Mouse (Mus musculus): Measurements from ENCODE around the gene Hoxa6.
A peak's percentile ranks its signal among the peaks of the same experiment; 100 is the strongest.

Gene Hoxa6

DNA sequence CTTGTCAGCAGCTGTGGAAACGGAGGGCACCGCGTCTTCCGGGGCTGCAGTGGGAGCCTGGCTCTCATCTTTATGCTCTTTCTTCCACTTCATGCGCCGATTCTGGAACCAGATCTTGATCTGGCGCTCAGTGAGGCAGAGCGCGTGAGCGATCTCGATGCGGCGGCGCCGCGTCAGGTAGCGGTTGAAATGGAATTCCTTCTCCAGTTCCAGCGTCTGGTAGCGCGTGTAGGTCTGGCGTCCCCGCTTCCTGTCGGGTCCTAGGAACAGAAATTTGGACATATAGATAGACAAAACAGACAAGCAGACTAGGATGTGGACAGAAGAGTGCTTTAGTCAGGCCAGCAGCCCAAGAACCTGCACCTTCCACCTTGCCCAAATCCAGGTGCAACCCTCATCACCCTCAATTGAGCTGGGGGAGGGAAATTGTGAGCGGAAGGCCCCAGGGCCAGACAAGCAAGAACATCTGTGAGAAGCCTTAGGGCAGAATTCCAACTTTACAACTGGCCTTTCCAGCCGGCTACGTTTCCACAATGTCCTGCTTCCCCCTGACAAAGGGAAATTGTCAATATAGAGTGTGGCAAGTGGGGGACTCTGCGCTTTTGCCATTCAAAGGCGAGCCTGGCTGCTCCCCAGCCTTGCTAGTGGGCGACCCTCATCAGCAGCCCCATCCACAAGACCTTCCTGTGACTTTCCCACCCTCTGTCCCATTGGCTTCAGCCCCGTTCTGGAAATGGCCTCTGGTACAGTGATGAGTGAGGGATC lies 7.4 kb upstream of the Hoxa6 start:
- DNase-seq (ENCODE audit: low spot score in 2 of 2): no peak

DNA sequence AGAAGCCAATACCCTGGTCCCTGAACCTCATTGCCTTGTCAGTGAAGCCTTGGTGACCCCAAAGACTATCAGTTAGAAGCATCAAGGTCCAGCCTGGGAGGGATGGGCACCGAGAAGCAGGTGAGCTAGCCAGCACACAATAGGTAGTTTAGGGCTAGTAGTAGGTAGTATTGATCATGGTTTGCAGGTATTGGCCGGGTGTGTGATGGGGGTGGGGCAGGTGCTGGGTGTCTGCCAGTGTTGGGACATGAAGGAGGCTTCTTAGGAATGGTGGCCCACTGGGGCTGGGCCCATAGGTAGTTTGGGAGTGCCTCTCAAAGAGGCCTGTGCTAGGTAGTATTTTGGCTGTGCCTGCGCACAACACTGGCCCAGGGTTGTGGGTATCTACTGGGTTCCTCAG lies 6.5 kb upstream of the Hoxa6 start:
- no peak for DNase-seq (ENCODE audit: low spot score in 2 of 2)

DNA sequence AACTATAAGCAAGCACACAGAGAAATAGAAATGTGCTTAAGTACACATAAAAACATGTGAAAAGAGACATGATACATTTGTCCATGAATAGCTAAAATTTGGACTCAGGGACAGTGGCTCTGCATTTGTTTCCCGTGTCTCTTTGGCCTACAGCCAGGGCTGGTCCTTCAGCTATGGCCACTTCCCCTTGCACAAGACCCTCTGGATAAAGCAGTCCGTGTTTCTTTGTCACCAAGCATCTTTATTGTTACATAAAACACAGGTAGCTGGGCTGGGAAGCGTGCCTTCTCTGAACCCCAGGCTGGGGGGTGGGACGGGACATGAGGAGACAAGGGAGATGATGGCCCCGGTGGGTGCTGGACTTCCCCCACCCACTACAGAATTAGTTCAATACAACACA lies 5.7 kb upstream of the Hoxa6 start:
- DNase-seq (ENCODE audit: low spot score in 2 of 2): no peak

DNA sequence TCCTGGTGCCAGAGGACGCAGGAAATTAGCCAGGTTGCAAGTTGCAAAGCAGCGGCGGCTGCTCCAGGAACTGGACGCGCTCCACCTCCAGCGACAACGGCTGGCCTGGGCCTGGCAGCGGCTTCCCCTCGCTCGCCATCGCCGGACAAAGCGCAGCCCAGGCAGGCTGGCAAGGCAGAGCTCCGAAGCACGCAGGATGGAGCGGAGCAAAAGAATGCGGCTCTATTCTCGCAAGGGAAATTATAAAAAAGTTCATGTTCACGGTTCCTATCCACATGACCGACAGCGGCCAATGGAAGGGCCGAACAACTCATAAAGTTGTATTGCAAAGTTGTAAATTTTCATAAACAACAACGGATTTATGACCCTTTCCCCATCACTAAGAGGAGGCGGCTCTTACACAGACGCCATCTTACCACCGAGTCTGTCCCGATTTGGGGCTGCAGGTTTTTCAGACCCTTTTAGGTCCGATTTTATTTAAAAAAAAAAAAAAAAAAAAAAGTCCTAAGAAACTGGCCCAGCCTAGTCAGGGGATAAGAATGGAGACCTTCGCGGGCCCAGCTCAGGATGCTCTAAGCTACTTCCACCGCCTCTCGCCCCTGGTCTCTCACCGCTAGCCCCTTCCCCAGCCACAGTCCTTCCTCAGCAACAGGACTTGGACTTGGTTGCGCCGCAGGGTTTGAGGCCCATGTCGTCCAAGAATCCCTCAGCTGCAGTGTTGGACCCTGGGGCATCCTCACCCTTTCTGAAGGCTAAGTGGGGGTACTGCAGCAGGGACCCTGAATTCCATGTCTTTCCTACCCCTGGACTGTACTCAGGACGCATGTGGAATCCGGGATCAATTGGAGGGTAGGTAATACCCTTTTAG lies 4.8 kb upstream of the Hoxa6 start, which contains the start of the genes Hoxa3 and Gm28308:
TSS of gene Hoxa3 (minus strand) at position 218 of the 868 bp plus-strand sequence.
TSS of gene Gm28308 (minus strand) at position 221 of the 868 bp plus-strand sequence.
- no peak for DNase-seq (ENCODE audit: low spot score in 2 of 2)

DNA sequence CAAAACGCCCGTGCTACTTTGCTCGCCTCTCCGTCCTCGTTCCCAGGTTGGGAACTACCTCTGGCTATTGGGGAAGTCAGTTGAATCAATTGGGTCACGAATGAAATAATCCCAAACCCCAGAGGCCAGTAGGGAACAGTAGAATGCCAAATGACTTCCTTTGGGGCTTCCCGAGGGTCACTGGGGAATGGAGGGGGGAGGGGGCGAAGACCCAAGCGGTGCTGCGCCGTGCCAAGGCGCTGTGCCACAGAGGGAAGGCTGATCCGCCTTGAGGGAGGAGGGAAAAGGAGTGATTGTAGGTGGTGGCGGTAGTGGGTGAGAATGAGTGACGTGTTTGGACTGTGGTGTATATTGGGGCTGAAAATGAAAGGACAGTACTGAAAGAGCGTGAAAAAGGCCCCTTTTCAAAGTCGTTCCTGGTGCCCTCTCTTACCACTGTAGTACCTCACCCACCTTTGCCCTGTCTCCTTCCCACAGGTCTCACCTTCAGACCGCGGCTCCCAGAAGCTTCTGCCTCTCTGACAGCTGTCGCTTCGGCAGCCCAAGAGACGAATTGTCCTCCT lies 4.1 kb upstream of the Hoxa6 start:
- DNase-seq (ENCODE audit: low spot score in 2 of 2): no peak

DNA sequence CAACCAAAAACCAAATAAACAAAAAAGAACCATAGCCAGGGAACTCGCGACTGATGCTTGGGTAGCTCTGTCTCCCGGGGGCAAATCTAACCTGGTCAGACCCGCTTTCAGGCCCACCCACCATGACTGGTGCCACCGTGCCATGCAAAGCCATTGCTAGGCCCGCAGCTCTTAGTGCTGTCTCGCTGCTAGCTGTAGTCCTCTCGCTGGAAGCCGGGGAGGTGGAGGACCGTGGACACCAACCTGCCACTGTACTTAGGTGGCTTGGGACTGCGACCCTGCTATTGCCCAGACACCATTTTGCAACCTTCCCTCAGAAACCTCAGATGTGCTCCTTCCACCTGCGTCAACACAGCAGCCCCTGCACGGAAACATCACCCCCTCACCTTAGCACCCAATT lies 3.4 kb upstream of the Hoxa6 start:
- DNase-seq (ENCODE audit: low spot score in 2 of 2): no peak

DNA sequence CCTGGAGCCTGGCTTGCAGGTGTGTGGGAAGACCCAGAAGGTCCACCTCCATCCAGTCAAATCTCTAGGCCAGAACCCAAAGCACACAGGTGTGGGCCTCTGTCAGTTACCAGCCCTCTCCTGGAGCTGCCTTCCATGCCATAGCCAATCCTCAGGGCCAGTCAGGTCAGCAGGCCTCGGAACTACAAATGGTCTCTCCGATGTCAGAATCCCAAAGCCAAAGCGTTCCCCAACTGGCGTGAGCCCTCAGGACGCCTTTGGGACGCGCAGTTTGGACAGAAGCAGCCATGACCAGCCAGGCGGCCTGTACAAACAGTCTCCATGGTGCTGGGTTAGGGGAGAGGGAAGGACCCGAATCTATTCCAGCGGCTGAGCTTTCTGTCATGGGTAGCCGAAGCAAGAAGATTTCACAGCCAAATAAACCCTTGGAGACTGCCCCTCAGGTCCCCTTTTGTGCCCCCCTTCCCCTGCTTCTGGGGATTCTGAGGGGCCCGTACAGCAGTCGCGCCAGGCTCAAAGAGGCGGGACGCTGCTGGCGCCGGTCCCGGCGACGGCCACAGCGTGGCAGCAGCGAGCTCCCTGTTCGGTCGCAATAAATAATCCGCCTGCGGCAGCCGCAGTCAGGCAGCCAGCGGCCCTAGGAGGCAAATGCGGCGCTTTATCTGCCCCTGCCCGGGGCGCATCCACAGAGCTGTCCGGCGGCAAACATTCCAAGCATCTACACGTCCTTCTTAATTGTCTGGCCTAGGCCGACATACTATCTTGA lies 2.8 kb upstream of the Hoxa6 start:
- DNase-seq (ENCODE audit: low spot score in 2 of 2): peak; percentile 33 to 58

DNA sequence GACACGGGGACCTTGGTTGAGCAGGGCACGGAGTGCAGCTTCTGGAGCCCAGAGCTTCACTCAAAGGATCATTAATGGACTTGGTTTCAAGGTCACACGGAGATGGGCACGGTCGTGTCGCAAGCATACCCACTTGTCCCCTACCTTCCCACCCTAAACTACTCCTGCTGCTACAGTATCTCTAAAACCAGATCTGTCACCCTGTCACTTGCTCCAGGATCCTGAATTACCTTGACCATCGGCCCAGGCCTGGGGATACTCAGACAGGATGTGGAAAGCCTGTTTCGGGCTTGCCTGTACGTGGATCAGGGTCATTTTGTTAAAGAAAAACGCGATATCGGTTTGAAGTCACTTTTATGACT lies 1.1 kb upstream of the Hoxa6 start:
- DNase-seq (ENCODE audit: low spot score in 2 of 2): no peak

DNA sequence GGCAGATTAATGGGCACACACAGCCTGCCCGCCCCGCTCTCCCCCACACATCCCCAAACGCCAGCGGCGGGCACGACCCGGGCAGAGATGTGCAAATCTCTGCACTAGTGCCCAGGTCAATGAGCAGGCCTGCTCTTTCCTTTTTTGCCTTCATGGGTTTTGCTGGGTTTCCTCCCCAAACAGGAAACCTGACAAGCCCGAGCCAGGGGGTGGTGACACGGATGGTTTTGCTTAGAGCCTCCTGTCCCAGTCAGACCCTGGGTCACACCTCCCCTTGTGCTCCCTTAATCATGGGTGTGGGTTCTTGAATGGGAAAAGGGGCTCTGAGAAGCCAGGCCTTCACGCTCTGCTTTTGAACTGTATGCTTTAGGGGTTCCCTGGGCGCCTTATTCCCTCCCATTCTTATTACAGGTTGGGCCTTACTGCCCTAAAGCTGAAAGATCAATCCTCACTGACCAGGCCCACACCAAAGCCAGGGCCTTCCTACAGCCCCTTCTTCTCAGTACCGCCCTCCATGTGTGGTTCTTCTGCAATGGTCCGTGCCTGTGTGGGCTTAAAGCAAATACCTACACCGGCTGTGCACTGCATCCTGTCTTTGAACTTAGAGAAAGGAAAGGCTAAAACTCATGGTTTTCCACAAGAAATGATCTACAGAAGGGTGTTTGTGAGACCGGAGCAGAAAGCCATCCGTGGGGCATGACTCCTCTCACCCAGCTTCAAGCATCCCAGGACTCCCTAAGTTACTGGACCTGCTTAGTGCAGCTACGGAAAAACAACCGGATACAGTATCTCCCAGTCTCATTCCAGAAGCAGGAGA lies 554 bp upstream of the Hoxa6 start:
- no peak for DNase-seq (ENCODE audit: low spot score in 2 of 2)

DNA sequence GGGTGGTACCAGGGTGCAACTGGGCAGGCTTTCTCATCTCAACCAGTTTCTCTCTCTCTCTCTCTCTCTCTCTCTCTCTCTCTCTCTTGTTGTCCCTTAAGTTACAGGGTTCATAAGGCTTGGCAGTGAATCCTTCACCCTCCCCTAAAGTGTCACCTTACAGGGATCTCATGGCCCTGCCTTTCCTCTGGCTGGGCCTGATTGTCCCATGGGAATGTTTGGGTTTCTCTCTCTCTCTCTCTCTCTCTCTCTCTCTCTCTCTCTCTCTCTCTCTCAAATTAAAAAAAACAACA lies 892 bp downstream of the Hoxa6 start:
- no peak for DNase-seq (ENCODE audit: low spot score in 2 of 2)

DNA sequence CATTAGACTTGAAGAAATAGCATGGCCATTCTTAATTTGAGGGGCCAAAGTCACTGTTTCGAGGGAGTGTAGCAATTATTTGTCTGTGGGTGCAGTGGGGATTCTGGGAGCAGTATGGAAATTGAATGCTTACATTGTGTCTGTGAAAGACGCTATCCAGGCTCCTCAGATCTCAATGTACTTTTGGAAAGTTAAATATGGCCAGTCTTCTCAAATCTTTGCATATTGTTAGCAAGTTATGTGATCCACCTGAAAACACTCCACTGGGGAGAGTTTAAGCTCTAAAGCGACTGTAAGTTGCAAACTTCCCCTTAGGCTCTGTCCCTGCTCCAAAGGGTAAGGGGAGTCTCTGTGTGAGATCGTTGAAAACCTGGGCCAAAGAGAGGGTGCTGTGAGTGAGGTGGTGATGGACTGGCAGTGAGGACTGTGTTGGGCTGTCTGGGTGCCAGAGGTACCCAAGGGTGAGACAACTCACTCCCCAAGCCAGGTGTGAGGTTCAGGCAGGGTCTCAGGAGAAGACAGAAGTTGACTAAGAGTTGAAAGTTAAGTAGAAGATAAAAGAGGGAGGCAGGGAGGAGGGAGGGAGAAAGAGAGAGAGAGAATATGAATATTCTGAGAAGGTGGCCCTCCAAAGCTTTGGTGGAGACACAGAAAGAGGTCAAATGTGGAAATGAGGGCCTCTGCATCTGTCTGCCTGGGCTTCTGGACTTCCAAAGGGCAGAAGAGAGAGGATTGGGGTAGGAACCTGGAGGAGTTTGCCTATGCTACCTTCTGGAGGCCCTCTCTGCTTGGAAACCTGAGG lies 1.4 kb downstream of the Hoxa6 start:
- no peak for DNase-seq (ENCODE audit: low spot score in 2 of 2)

DNA sequence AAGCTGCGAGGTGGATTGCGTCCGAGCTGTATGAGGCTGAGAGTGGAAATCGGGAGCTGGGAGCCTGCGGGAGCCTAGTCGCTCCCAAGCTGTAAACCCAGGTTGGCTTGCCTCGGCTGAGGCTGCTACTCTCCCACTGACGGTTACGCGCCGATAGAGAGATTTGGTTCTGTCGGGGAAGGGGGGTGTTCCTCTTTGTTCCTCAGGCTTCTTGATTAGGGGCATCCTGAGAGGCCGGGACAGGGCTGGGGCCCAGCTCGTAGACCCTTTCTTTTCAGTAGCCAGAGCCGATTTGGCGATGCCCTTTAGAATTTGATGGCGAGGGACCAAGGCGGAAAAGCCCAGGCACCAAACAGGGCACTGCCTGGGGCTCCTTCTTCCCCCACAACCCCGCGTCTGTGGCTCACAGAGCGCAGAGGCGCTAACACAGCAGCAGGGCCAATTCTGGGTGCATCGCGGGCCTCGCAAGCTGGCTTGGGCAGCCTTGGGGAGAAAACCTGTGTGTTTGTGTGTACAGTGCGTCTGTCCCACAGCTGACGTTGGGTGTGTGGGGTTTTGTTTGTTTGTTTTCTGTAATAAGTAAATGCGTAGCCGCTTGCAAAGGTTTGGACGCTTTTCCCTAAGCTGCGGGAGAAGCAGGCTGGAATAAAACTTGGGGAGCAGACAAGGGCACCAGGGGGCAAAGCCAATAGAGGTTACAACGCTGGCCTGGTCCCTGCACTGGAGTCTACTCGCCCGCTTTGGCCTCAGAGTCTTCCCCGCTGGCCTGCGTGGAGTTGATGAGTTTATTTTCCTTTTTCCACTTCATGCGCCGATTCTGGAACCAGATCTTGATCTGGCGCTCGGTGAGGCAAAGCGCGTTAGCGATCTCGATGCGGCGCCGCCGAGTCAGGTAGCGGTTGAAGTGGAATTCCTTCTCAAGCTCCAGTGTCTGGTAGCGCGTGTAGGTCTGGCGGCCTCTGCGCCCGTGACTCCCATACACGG lies 2.6 kb downstream of the Hoxa6 start:
- DNase-seq (ENCODE audit: low spot score in 2 of 2): no peak

DNA sequence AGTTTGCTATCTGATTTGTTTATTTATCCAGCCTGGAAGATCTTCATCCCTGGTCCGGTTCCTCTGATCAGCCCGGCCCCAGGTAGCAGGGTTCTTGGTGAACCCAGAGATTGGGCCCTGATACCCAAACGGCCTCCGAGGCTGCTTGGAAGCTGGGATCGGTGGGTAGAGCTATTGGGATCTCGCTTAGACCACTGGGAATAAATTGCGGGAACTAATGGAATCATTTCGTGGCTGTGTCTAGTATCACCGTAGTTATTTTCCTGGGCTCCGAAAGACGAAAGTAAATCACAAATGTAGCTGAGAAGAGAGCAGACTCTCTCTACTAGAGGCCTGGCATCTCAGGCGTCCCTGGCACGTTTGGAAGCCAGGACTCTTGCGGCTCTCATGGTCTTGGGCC lies 3.3 kb downstream of the Hoxa6 start:
- DNase-seq (ENCODE audit: low spot score in 2 of 2): no peak

DNA sequence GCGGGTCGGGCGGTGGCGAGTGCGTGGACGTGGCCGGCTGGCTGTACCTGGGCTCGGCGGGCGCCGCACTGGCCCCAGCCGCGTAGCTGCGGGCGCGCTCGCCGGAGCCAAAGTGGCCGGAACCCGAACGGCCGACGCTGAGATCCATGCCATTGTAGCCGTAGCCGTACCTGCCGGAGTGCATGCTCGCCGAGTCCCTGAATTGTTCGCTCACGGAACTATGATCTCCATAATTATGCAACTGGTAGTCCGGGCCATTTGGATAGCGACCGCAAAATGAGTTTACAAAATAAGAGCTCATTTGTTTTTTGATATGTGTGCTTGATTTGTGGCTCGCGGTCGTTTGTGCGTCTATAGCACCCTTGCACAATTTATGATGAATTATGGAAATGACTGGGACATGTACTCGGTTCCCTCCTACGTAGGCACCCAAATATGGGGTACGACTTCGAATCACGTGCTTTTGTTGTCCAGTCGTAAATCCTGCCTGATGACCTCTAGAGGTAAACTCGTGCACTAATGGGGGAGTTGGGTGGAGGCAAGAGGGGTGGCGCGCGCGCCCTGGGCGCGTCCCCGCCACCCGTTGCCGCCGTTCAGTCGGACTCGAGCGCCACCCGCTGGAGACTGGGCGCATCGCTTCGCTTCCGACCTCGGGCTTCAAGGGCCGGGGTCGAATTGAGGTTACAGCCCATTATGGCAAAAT lies 4.3 kb downstream of the Hoxa6 start, which contains the start of gene Hoxa5:
TSS of gene Hoxa5 (minus strand) at position 538 of the 703 bp plus-strand sequence.
- DNase-seq (ENCODE audit: low spot score in 2 of 2): peak; percentile 50 to 66

DNA sequence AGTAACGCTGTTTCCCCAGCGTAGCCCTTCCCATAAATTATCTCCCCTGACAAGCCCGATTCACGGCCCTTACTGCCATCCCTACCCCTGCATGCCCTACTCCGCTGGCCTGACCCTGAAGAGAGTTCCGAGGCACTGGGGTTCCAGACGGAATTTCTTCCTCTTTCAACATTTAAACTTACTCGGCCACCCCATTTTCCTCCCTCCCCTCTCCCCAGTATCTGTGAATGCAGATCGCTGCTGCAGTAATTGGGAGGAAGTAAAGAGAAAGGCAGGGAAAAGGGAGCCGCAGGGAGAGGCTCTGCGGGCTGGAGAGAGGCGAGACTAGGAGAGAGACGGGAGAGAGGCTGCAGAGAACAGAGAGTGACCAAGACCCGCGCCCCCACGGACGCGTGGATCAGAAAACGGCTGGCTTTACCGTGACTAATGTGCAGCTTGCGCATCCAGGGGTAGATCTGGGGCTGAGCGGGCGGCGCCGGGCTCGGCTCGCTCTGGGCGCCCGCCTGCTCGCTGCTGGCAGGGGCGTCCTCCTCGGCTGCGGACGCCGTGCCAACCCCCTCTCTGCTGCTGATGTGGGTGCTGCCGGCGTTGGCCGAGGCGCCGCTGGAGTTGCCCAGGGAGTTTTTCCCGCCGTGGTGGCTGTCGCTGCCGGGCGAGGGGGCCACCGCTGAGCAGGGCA lies 5.0 kb downstream of the Hoxa6 start:
- no peak for DNase-seq (ENCODE audit: low spot score in 2 of 2)

DNA sequence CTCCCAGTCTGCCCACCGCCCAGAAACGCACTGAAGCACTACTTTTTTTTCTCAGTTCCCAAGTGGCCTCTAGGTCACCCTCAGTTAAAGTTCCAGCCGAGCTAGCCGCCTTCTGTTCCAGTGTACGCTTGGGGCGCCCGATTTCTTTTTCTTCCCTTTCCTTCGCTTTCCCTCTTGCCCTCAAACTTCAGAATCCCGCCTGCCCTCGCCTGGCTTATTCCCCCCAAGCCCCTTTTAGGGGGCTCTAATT lies 5.5 kb downstream of the Hoxa6 start:
- no peak for DNase-seq (ENCODE audit: low spot score in 2 of 2)

DNA sequence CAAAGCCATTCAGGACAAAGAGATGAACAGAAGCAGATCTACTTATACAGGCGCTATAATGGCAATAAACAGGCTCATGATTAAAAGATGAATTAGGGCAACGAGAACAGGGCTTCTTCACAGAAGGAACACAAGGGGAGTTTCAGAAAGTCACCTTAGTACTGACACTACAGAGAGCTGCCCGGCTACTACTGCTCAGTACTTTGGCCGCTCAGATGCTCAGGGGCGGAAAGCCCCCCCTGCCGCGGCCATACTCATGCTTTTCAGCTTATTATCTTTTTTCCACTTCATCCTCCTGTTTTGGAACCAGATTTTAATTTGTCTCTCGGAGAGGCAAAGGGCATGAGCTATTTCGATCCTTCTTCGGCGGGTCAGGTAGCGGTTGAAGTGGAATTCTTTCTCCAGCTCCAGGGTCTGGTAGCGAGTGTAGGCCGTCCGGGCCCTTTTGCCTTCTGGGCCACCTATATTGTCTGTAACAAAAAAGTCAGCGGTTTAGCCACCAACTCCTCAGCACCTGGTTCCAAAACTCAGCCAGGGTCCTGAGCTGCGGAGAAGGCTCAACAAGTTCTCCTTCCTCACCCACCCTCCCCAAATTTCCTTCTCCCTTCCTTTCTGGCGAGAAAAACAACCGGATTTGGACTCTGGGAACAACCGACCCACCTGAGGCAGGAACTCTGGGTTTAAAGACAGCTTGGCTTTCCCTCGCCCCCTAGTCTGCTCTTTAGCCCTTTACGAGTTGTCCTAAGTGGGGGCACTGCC lies 6.0 kb downstream of the Hoxa6 start:
- DNase-seq (ENCODE audit: low spot score in 2 of 2): no peak

DNA sequence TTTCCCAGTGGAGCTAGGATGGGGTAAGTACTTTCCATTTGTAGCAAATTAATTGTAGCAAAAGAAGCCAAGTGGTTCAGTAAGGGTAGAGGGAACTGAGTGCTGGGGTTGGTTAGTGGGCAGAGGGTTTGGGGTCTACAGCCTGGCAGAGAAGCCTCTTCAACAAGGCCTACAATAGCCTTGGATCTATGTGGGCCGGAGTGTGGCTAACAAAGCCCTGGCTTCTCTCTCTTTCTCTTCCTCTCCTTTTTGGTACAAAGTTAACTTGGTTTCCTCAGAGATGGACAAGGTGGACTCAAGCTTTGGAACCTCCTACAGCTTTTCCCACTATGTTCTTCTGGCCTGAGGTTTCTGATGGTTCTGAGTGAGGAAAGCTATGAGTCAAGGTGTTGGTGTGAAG lies 7.3 kb downstream of the Hoxa6 start:
- DNase-seq (ENCODE audit: low spot score in 2 of 2): no peak
